Mouse (Mus musculus): ENCODE measurements around the gene Ugcg.

The Ugcg gene

GRCm38 (mm10) chr4:59188802-59189545 lies at the start of gene Ugcg:
TSS of gene Ugcg (plus strand) at chr4:59189257.
- DNase-seq (ENCODE audit: low read depth), result peak; percentile 84

- no peak for DNase-seq (ENCODE audit: low read depth)
Measured at GRCm38 (mm10) chr4:59149043-59149442, 40.0 kb upstream of the Ugcg start.

GRCm38 (mm10) chr4:59150907-59151306 lies 38.1 kb upstream of the Ugcg start:
- DNase-seq (ENCODE audit: low read depth), result no peak

GRCm38 (mm10) chr4:59151953-59152352 lies 37.1 kb upstream of the Ugcg start:
- no peak for DNase-seq (ENCODE audit: low read depth)

- peak; percentile 24 for DNase-seq (ENCODE audit: low read depth)
Measured at GRCm38 (mm10) chr4:59156897-59157592, 32.0 kb upstream of the Ugcg start.

GRCm38 (mm10) chr4:59157654-59158053 lies 31.4 kb upstream of the Ugcg start:
- DNase-seq (ENCODE audit: low read depth), result no peak

GRCm38 (mm10) chr4:59160289-59160688 lies 28.8 kb upstream of the Ugcg start:
- no peak for DNase-seq (ENCODE audit: low read depth)

- DNase-seq (ENCODE audit: low read depth), result no peak
Measured at GRCm38 (mm10) chr4:59160959-59161670, 27.9 kb upstream of the Ugcg start.

- no peak for DNase-seq (ENCODE audit: low read depth)
Measured at GRCm38 (mm10) chr4:59164034-59164433, 25.0 kb upstream of the Ugcg start.

GRCm38 (mm10) chr4:59167251-59167847 lies 21.7 kb upstream of the Ugcg start:
- DNase-seq (ENCODE audit: low read depth), result peak; percentile 34

- DNase-seq (ENCODE audit: low read depth), result no peak
Measured at GRCm38 (mm10) chr4:59169981-59170380, 19.1 kb upstream of the Ugcg start.

GRCm38 (mm10) chr4:59172616-59173015 lies 16.4 kb upstream of the Ugcg start:
- DNase-seq (ENCODE audit: low read depth), result no peak

GRCm38 (mm10) chr4:59173181-59173922 lies 15.7 kb upstream of the Ugcg start:
- no peak for DNase-seq (ENCODE audit: low read depth)

- DNase-seq (ENCODE audit: low read depth), result no peak
Measured at GRCm38 (mm10) chr4:59175003-59175402, 14.1 kb upstream of the Ugcg start.

GRCm38 (mm10) chr4:59175929-59176328 lies 13.1 kb upstream of the Ugcg start:
- DNase-seq (ENCODE audit: low read depth), result no peak

GRCm38 (mm10) chr4:59177566-59177965 lies 11.5 kb upstream of the Ugcg start:
- DNase-seq (ENCODE audit: low read depth), result no peak

- DNase-seq (ENCODE audit: low read depth), result no peak
Measured at GRCm38 (mm10) chr4:59181320-59182271, 7.5 kb upstream of the Ugcg start.

- no peak for DNase-seq (ENCODE audit: low read depth)
Measured at GRCm38 (mm10) chr4:59185671-59186070, 3.4 kb upstream of the Ugcg start.

GRCm38 (mm10) chr4:59187289-59187688 lies 1.8 kb upstream of the Ugcg start:
- peak; percentile 67 for DNase-seq (ENCODE audit: low read depth)

GRCm38 (mm10) chr4:59188474-59188801 lies 619 bp upstream of the Ugcg start:
- DNase-seq (ENCODE audit: low read depth), result no peak

Data from induced T-regulatory cell, adult 2 months (primary cell).